ENCODE assay signal across 12 mouse cellular contexts in genomic region chr17:47064592-47065306, GRCm38 (mm10). TPM values are rescaled to one million over a fixed set of nuclear protein-coding genes. Genes with fewer than 3 reads are reported as not detected.
DNase-seq lines count a peak whose midpoint lies in the region; ATAC-seq lines count a peak whose summit lies in the region.
"Had no signal": no experiment of that assay in that cellular context is flagged by ENCODE, and none has a peak within 500 bp of the region (broad histone marks: within the 10 kb centered on the region; RNA-seq: fewer than 3 reads in every experiment).

No protein-coding gene starts in this region.

- H3K27me3 ChIP-seq in embryonic facial prominence, embryonic 14.5 days (replicated peaks; ENCODE audit: control insufficient read depth, insufficient read depth, low read length): no peaks in the 10 kb centered on the region
- H3K27me3 ChIP-seq in embryonic facial prominence, embryonic 10.5 days (replicated peaks; ENCODE audit: low read depth, poor library complexity, severe bottlenecking): no peaks in the 10 kb centered on the region
- no peaks in the 10 kb centered on the region for H3K27me3 ChIP-seq in forebrain, embryonic 12.5 days
- H3K27me3 ChIP-seq: forebrain, embryonic 15.5 days; hindbrain, embryonic 12.5 days; liver, embryonic 12.5 days; neural tube, embryonic 13.5 days had no signal

- H3K4me3 ChIP-seq in embryonic facial prominence, embryonic 14.5 days (ENCODE audit: low read depth, low read length): no peak overlapping the region
- H3K4me3 ChIP-seq in embryonic facial prominence, embryonic 10.5 days: no peak overlapping the region
- H3K4me3 ChIP-seq in forebrain, embryonic 12.5 days (replicated peaks): no peak overlapping the region
- H3K4me3 ChIP-seq: forebrain, embryonic 15.5 days; hindbrain, embryonic 12.5 days; liver, embryonic 12.5 days; neural tube, embryonic 13.5 days had no signal

- no peak overlapping the region for H3K27ac ChIP-seq in embryonic facial prominence, embryonic 14.5 days (replicated peaks; ENCODE audit: low read depth, low read length)
- no peak overlapping the region for H3K27ac ChIP-seq in embryonic facial prominence, embryonic 10.5 days (replicated peaks)
- no peak overlapping the region for H3K27ac ChIP-seq in forebrain, embryonic 12.5 days
- H3K27ac ChIP-seq: forebrain, embryonic 15.5 days; hindbrain, embryonic 12.5 days; liver, embryonic 12.5 days; neural tube, embryonic 13.5 days had no signal

- H3K9ac ChIP-seq in embryonic facial prominence, embryonic 14.5 days (ENCODE audit: low read depth, low read length): no peak overlapping the region
- H3K9ac ChIP-seq in forebrain, embryonic 12.5 days: no peak overlapping the region
- H3K9ac ChIP-seq: forebrain, embryonic 15.5 days; hindbrain, embryonic 12.5 days; liver, embryonic 12.5 days; neural tube, embryonic 13.5 days had no signal

- WGBS in embryonic facial prominence, embryonic 14.5 days: 77% methylated on average over 13 of the region's 14 CpGs
- 78% methylated on average over 14 of the region's 14 CpGs for WGBS in embryonic facial prominence, embryonic 10.5 days
- 80% methylated on average over 14 of the region's 14 CpGs for WGBS in forebrain, embryonic 12.5 days

- peaks cover 2% of the 10 kb centered on the region; the same call in 1 of the 2 replicates for H3K4me1 ChIP-seq in embryonic facial prominence, embryonic 14.5 days (ENCODE audit: control insufficient read depth, insufficient read depth, low read length)
- peaks cover 7% of the 10 kb centered on the region for H3K4me1 ChIP-seq in embryonic facial prominence, embryonic 10.5 days
- H3K4me1 ChIP-seq in forebrain, embryonic 12.5 days: no peaks in the 10 kb centered on the region
- H3K4me1 ChIP-seq: forebrain, embryonic 15.5 days; hindbrain, embryonic 12.5 days; neural tube, embryonic 13.5 days had no signal

- H3K36me3 ChIP-seq in embryonic facial prominence, embryonic 14.5 days (ENCODE audit: control insufficient read depth, insufficient read depth, low read length): no peaks in the 10 kb centered on the region
- no peaks in the 10 kb centered on the region for H3K36me3 ChIP-seq in embryonic facial prominence, embryonic 10.5 days (replicated peaks)
- no peaks in the 10 kb centered on the region for H3K36me3 ChIP-seq in forebrain, embryonic 12.5 days (replicated peaks)
- H3K36me3 ChIP-seq: forebrain, embryonic 15.5 days; hindbrain, embryonic 12.5 days; liver, embryonic 12.5 days; neural tube, embryonic 13.5 days had no signal

- H3K4me2 ChIP-seq in embryonic facial prominence, embryonic 14.5 days (ENCODE audit: low read depth, low read length): no peak overlapping the region
- no peak overlapping the region for H3K4me2 ChIP-seq in forebrain, embryonic 12.5 days
- H3K4me2 ChIP-seq: forebrain, embryonic 15.5 days; hindbrain, embryonic 12.5 days; liver, embryonic 12.5 days; neural tube, embryonic 13.5 days had no signal

- 0 out of 2 replicates have a peak, but pooled peaks have one; percentile 6 for ATAC-seq in embryonic facial prominence, embryonic 14.5 days (ENCODE audit: low read depth)
- no peak for ATAC-seq in megakaryocyte-erythroid progenitor cell, adult 5-6 weeks (replicated peaks; ENCODE audit: low FRiP score, low TSS enrichment, poor library complexity, severe bottlenecking)
- ATAC-seq in forebrain, embryonic 12.5 days (ENCODE audit: low FRiP score): no peak
- ATAC-seq: forebrain, embryonic 15.5 days; liver, embryonic 12.5 days had no signal

- intact Hi-C loops in gastrocnemius, postnatal 36 days (cut with DNase I): no loop called here

- no peak for DNase-seq in embryonic facial prominence, embryonic 14.5 days (ENCODE audit: low spot score)
- no peak for DNase-seq in embryonic facial prominence, embryonic 10.5 days (ENCODE audit: low spot score)
- peak; percentile 5 for DNase-seq in retina, postnatal 1 day
- no peak for DNase-seq in retina, embryonic 14.5 days (ENCODE audit: low spot score)
- DNase-seq in gastrocnemius, postnatal 36 days: peak; percentile 11 to 22
- DNase-seq in urinary bladder, postnatal 36 days (ENCODE audit: low spot score in 2 of 2): peak; percentile 53 to 59

- no peaks in the 10 kb centered on the region for H3K9me3 ChIP-seq in embryonic facial prominence, embryonic 14.5 days (ENCODE audit: control insufficient read depth, low read length)
- no peaks in the 10 kb centered on the region for H3K9me3 ChIP-seq in embryonic facial prominence, embryonic 10.5 days
- H3K9me3 ChIP-seq in forebrain, embryonic 12.5 days: no peaks in the 10 kb centered on the region
- H3K9me3 ChIP-seq: liver, embryonic 12.5 days; neural tube, embryonic 13.5 days had no signal

RNA-seq across cellular contexts. Expression of gene Ubr2, which starts 54.4 kb away (rescaled TPM):
- polyA plus RNA-seq in embryonic facial prominence, embryonic 14.5 days (2014; fragmentation: Nextera tagmentation; extraction: Ambion mirVana): 21.9 and 23.8 TPM in 2 replicates
- 16.2 and 18.2 TPM in 2 replicates for polyA plus RNA-seq in embryonic facial prominence, embryonic 10.5 days (2016; fragmentation: Nextera tagmentation; extraction: Ambion mirVana)
- total RNA-seq in gastrocnemius, postnatal 36 days (2021): 10 to 100 TPM; 50.2 to 54.2 TPM
- 40.0 and 61.7 TPM in 2 replicates for total RNA-seq in megakaryocyte-erythroid progenitor cell, adult 5-6 weeks (2014; fragmentation: Nextera tagmentation)
- total RNA-seq in megakaryocyte-erythroid progenitor cell, adult 5-6 weeks (2017): 33.7 and 35.2 TPM in 2 replicates
- polyA plus RNA-seq in forebrain, embryonic 12.5 days (2016; fragmentation: Nextera tagmentation; extraction: Ambion mirVana): 21.0 and 21.8 TPM in 2 replicates

Comparison
In these comparisons a context has a peak if more than half of its experiments do, and no peak if none do; other contexts are left out.
1. DNase-seq: peak in retina, postnatal 1 day (single experiment), gastrocnemius, postnatal 36 days (2 of 2) and urinary bladder, postnatal 36 days (2 of 2); none in embryonic facial prominence, embryonic 14.5 days (single experiment), embryonic facial prominence, embryonic 10.5 days (single experiment) and retina, embryonic 14.5 days (single experiment).